Mouse (Mus musculus): ENCODE measurements around the gene Slc27a3.

The Slc27a3 gene

GRCm38 (mm10) chr3:90389511-90390490 is at the start of gene Slc27a3:
Gene Slc27a3 (minus strand): TSS chr3:90389938.
- DNase-seq (ENCODE audit: low spot score): no peak

GRCm38 (mm10) chr3:90437131-90437530 is 47.4 kb upstream of the Slc27a3 start:
- DNase-seq (ENCODE audit: low spot score): no peak

GRCm38 (mm10) chr3:90434073-90434730 is 44.5 kb upstream of the Slc27a3 start:
- no peak for DNase-seq (ENCODE audit: low spot score)

GRCm38 (mm10) chr3:90433381-90434020 is 43.8 kb upstream of the Slc27a3 start, which contains the start of gene Ints3:
Gene Ints3 (minus strand): TSS chr3:90433622.
- peak; percentile 98 for DNase-seq (ENCODE audit: low spot score)

GRCm38 (mm10) chr3:90432811-90433219 is 43.1 kb upstream of the Slc27a3 start:
- peak; percentile 46 for DNase-seq (ENCODE audit: low spot score)

GRCm38 (mm10) chr3:90432348-90432747 is 42.6 kb upstream of the Slc27a3 start:
- DNase-seq (ENCODE audit: low spot score): no peak

- peak; percentile 50 for DNase-seq (ENCODE audit: low spot score)
These were observed 39.8 kb upstream of the Slc27a3 start for GRCm38 (mm10) chr3:90429576-90429975.

GRCm38 (mm10) chr3:90428186-90428585 is 38.4 kb upstream of the Slc27a3 start:
- no peak for DNase-seq (ENCODE audit: low spot score)

- no peak for DNase-seq (ENCODE audit: low spot score)
These were observed 37.8 kb upstream of the Slc27a3 start for GRCm38 (mm10) chr3:90427574-90427973.

- no peak for DNase-seq (ENCODE audit: low spot score)
These were observed 35.8 kb upstream of the Slc27a3 start for GRCm38 (mm10) chr3:90425499-90425898.

- DNase-seq (ENCODE audit: low spot score): no peak
These were observed 33.8 kb upstream of the Slc27a3 start for GRCm38 (mm10) chr3:90423549-90423948.

- no peak for DNase-seq (ENCODE audit: low spot score)
These were observed 31.0 kb upstream of the Slc27a3 start for GRCm38 (mm10) chr3:90420696-90421095.

GRCm38 (mm10) chr3:90413011-90413396 is 23.3 kb upstream of the Slc27a3 start:
- no peak for DNase-seq (ENCODE audit: low spot score)

GRCm38 (mm10) chr3:90412312-90413010 is 22.7 kb upstream of the Slc27a3 start:
- DNase-seq (ENCODE audit: low spot score): peak; percentile 54

- no peak for DNase-seq (ENCODE audit: low spot score)
These were observed 19.0 kb upstream of the Slc27a3 start for GRCm38 (mm10) chr3:90408721-90409120.

GRCm38 (mm10) chr3:90406414-90406813 is 16.7 kb upstream of the Slc27a3 start:
- no peak for DNase-seq (ENCODE audit: low spot score)

GRCm38 (mm10) chr3:90404609-90405008 is 14.9 kb upstream of the Slc27a3 start:
- DNase-seq (ENCODE audit: low spot score): no peak

GRCm38 (mm10) chr3:90404121-90404520 is 14.4 kb upstream of the Slc27a3 start:
- no peak for DNase-seq (ENCODE audit: low spot score)

GRCm38 (mm10) chr3:90400993-90401392 is 11.3 kb upstream of the Slc27a3 start:
- no peak for DNase-seq (ENCODE audit: low spot score)

- DNase-seq (ENCODE audit: low spot score): no peak
These were observed 5.9 kb upstream of the Slc27a3 start for GRCm38 (mm10) chr3:90395629-90396028.

GRCm38 (mm10) chr3:90392661-90393060 is 2.9 kb upstream of the Slc27a3 start:
- DNase-seq (ENCODE audit: low spot score): no peak

- no peak for DNase-seq (ENCODE audit: low spot score)
These were observed 2.2 kb upstream of the Slc27a3 start for GRCm38 (mm10) chr3:90391941-90392340.
